Mouse (Mus musculus): Measurements from ENCODE around the gene Snx33.
"Not testable (repeated sequence)": the region's sequence is repeated elsewhere in the genome, so short reads cannot be mapped to it uniquely, and the experiment has no call there.

Snx33 gene

DNA sequence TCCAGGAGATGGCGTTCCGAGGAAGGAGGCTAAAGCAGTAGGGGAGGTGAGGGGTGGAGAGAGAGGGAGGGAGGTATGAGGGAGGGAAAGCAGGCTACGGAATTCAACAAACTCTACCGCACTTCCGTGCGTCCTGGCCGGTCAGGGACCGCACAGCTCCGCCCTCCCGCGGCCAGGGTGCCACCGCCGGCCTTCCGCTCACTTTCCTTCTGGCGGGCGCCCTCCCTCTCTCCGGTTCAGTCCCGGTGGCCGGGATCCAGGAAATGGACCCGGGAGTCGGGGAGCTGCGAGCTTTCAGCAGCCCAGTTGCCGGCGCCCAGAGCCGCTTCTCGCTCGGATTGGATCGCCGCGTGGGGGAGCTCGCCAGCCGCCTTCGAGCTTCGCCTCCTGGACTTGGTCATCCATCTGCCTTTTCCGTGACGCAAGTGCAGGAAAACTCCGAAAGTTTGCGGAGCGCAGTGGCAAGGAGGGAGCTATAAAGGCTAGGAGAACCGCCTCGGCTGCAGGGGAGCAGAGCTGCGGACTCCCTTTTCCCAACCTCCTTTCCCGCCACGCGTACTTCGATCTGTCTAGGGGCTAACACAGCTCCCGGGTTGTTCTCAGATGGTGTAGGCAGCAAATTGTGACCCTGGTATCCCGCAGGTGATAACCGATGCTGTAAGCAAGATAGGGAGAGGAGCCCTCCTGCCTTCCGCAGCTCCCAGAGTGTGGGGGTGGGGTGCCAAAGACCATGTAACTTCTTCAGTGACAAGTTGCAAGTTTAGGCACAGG is at the start of gene Snx33:
Gene Snx33 (minus strand): TSS at position 331 of the 771 bp plus-strand sequence.
- DNase-seq, result peak; percentile 79

DNA sequence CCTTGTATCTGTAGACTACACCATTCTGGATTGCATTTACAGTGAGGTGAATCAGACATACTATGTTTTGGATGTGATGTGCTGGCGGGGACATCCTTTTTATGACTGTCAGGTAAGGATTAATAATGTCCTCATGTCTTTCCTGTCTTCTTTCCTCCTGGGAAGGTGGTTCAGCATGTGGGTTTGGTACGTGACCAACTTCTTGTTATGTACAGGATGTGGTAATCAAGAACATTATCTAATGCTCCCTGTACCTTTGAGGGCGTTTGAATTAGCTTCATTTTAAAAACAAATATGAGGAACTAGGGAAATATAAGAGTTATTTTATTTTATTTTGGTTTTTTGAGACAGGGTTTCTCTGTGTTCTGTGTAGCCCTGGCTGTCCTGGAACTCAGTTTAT is 47.0 kb upstream of the Snx33 start:
- no peak for DNase-seq

- no peak for DNase-seq
Observed at GRCm38 (mm10) chr9:56973960-56974524, 45.9 kb upstream of the Snx33 start.

DNA sequence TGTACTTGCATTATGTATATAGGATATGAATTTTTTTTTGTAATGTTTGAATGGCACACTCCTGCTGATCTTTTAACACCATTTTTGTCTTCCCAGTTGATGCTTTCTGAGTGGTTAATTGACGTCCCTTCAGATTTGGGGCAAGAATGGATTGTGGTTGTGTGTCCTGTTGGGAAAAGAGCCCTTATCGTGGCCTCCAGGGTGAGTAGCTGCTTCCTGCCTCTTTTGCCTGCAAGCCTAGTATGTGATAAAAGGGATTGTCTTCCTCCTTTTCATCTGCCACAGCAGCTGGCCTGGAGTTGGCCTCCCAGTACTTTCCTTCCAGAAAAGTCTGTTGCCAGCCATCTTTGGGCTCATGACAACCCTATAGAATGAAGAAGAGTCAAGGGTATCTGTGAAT is 42.0 kb upstream of the Snx33 start:
- DNase-seq, result no peak

DNA sequence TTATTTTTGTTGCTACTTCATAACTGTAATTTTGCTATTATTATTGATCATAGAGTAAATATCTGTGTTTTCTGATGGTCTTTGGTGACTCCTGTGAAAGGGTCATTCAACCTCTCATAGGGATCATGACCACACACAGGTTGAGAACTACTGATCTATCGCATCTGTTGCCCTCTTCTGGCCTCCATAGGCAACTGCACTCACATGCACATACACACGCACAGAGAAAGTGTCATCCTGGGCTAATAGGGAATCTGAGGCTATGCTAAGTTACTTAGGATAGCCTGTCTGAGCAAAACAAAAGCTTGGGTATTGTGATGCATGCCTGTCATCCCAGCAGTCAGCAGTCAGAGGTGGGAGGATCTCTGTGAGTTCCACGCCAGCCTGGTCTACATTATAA is 33.4 kb upstream of the Snx33 start:
- no peak for DNase-seq

- no peak for DNase-seq
Observed at GRCm38 (mm10) chr9:56958689-56959088, 30.5 kb upstream of the Snx33 start.

DNA sequence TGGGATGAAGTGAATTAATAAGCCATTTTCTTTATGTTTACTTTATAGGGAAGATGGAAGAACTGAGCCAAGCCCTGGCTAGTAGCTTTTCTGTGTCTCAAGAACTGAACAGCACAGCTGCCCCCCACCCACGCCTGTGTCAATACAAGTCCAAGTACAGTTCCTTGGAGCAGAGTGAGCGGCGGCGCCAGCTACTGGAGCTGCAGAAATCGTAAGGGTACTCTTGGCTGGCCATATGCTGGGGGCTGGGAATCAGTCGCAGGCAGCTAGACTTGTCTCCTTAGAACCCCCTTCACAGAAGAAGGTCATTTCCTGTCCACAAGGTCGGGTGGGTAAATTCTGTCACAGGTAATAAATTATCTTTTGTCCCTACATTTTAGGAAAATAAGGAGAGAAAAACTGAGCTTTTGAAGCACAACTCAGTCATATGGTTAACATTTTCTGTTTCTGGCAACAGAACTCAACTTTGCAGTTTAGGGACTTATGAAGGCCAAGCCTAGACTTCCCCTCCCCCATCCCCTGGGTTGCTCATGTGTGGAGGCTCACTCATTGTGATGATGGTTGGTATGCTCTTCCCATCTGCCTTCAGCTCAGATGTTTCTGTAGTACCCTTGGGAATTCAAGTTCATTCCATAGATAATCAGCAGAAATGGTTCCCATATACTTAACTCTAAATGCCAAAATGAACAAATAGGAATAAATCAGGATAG is 28.9 kb upstream of the Snx33 start:
- DNase-seq, result no peak

- no peak for DNase-seq
Observed at GRCm38 (mm10) chr9:56953562-56953961, 25.4 kb upstream of the Snx33 start.

DNA sequence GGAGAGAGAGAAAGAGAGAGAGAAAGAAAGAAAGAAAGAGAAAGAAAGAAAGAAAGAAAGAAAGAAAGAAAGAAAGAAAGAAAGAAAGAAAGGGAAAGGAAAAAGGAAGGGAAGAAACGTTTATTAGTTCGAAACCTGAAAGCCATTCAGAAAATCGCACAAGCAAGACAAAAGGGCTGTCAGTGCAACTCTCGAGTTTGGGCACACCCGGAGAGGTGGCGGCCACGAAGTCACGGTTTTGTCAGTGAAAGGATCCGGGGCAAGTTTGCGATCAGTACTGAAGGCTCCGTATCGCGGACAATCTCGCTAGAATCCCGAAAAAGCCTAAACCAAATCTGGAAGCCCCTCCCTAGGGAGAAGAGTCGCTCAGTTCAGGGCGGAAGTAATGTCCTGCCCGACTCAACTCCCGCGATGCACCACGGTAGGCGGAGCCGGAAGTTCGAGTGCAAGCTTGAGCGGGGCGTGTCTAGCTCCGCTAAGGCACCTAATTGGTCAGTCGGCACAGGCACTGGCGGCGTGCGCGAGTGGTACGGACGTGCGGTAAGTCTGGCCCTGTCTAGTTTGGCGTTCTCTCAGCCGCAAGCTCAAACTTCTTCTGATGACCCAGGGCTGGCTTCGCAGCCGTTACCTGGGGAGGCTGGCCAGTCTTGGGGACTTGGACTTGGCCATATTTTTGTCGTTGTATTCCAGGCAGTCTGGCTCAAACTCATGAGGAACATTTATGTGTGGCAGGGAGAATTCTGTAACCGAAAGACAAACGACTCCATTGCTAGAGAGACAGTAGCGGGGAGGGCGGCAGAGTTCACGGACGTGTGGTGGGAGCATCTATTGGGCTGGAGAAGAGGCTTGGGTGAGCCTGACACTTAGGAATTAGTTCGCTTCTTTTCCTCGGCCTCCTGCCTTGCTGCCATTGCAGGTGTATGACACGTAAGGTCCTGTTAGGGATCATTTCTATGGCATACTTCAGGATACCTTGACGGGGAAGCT is 22.5 kb upstream of the Snx33 start, which contains the start of gene Snupn:
Gene Snupn (plus strand): TSS at position 465 of the 987 bp plus-strand sequence.
- DNase-seq, result peak; percentile 97 to 98

GRCm38 (mm10) chr9:56949767-56950166 is 21.6 kb upstream of the Snx33 start:
- DNase-seq, result peak; percentile 14

- not testable (repeated sequence) for DNase-seq
Observed at GRCm38 (mm10) chr9:56948699-56949098, 20.5 kb upstream of the Snx33 start.

DNA sequence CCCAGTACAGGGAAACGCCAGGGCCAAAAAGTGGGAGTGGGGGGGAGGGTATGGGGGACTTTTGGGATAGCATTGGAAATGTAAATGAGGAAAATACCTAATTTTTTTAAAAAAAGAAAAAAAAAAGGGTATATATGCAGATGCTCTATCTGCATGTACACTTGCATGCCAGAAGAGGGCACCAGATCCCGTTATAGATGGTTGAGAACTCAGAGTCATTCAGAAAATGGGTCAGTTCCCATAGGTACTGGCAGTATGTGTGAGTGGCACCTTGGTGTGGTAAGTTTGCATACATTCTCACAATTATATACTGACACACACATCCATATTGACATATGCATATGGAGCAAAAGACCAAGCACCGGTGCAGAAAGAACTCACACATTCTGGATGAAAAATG is 19.3 kb upstream of the Snx33 start:
- DNase-seq, result peak; percentile 74 to 79

- peak in 1 of 2 experiments; percentile 4 for DNase-seq
Observed at GRCm38 (mm10) chr9:56938374-56938773, 10.2 kb upstream of the Snx33 start.

DNA sequence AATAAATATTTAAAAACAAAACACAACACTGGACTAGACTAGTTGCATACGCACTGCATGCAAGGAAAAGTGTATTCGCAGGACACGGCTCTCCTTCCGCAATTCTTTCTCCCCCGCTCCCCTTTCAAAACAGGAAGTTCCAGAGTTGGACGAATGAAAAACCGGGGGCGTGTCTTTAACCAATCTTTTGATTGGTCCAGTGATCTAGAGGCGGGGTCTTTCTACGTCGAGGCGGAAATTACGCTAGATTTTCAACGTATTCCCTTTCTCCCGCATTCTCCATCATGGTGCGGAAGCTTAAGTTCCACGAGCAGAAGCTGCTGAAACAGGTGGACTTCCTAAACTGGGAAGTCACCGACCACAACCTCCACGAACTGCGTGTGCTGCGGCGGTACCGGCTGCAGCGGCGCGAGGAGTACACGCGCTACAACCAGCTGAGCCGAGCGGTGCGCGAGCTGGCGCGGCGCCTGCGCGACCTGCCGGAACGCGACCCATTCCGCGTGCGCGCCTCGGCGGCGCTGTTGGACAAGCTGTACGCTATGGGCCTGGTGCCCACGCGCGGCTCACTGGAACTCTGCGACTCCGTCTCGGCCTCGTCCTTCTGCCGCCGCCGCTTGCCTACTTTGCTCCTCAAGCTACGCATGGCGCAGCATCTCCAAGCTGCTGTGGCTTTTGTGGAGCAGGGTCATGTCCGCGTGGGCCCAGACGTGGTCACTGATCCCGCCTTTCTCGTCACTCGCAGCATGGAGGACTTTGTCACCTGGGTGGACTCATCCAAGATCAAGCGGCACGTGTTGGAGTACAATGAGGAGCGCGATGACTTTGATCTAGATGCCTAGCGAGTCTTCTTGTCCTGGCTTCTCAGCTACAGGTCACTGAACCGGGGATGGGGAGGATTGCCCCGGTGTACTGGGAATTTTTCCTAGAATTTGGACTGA is 9.3 kb upstream of the Snx33 start, which contains the start of gene Imp3:
Gene Imp3 (plus strand): TSS at position 253 of the 938 bp plus-strand sequence.
- DNase-seq, result peak; percentile 86 to 89

DNA sequence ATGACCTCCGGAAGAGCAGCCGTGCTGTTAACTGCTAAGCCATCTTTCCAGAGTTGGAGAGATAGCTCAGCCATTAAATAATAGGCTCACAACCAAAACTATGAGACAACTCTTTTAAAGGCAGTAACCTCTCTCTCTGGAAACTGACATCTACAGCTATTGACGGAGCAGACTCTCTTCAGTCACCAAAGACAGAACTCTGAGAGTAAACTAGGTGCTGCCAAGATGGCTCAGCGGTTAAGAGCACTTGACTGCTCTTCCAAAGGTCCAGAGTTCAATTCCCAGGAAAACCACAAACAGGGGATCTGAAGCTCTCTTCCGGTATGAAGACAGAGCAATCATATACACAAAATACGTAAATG is 8.7 kb upstream of the Snx33 start:
- DNase-seq, result no peak

DNA sequence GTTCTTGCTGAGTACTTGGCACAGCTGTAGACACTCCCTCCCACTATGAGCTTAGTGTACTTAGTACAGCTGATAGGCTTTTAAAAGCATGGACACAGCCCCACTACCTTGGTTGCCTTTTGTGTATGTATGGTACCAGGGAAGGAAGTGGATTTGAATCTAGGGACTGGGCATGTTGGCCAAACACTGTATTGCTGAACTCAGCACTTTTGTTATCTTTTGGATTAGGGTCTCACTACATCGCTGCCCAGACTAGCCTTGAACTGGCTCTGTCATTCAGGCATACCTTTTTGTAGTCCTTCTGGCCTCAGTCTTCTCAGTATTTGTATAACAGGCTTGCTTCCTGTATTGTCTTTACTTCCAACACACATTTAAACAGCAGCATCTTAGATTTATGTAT is 2.4 kb upstream of the Snx33 start:
- DNase-seq, result no peak

- DNase-seq, result no peak
Observed at GRCm38 (mm10) chr9:56929496-56929895, 1.3 kb upstream of the Snx33 start.

DNA sequence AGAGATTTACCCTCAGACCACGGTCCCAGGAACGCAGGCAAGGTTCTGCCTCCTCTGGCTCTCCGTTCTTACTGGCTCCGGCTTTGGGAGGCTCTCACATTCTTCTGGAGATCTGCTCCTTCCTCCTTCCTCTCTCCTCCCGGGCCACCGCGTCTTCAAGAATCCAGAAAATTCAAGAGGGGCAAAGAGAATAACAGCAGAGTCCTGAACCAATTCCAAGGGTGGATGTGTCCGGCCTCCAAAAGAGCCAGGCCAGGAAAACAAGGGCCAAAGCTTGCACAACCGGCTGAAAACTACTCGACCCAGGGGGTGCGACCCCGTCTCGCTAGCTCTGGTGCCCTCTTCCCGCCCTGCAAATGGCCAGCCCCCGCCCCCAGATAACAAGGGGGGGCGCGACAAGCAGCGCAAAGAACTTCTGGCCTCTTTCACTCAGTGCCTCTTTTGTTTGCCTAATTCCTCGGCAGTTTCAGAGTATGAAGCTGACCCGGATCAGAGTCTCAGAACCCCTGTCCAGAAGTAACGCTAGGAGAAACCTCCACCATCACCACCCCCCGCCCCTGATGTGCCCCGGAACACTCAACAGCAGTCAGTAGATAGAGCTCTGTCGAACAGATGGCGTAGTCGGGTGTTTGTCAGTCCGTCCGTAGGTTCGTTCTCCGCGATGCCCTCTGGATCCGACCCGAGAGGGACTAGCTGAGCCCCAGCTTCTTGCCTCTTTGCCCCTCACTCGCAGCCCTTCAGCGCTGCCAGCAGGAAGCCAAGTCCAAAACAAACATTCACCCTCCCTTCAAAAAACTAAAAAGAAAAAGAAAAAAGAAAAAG is 769 bp downstream of the Snx33 start:
- peak; percentile 23 to 28 for DNase-seq

DNA sequence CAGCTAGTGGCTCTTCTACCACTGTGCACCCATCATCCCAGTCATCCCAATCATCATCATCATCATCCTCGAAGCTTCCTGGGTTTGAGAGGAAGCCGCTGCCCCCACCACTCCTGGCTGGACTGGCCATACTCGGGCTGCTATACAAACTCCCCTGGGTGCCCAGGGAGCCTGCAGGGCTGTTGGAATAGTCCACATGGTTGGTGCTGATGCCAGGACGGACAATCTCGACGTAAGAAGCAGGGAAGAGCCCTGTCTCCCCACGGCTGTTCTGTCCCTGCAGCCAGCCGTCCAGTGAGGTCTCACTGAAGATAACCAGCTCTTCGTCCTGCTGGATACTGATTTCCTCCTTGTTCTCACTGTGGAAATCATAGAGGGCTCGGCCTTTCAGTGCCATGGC is 1.8 kb downstream of the Snx33 start:
- no peak for DNase-seq

DNA sequence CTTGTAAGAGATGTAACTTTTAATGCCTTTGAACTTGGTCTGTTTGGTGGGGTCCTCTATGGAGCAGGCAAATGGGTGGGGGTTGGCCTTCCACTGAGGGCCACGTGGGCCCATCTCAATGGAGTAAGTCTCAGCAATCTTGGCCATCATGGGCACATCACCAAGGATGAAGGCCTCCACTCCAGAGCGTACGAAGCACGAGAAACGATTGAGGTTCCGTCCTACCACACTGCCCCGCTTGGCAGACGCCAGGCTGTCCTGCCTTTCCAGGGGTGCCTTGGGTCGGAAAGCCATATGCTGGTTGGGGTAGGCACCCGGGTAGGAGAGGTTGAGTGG is 2.2 kb downstream of the Snx33 start:
- no peak for DNase-seq

Data from B cell, adult 2 months (primary cell).